Mouse (Mus musculus) liver, embryonic 12.5 days (tissue): ENCODE results near the gene Igfbp7. TPM values are rescaled to one million over a fixed set of nuclear protein-coding genes. Genes with fewer than 3 reads are reported as not detected.

Experiments used
- ATAC-seq: fragments of 200-750 bp; cut with Nextera tagmentation; 2 replicates; pipeline ENCODE4 v1.8.0; 2017; ENCODE audit warnings: moderate number of reproducible peaks, mild to moderate bottlenecking, moderate library complexity
- H3K27ac ChIP-seq: fragments of 300-500 bp; sonication (generic); 2 replicates; pipeline ENCODE4 v1.5.1; 2016; ENCODE audit warnings: mild to moderate bottlenecking
- H3K27me3 ChIP-seq: fragments of 300-500 bp; sonication (generic); replicated peaks from 2 replicates; pipeline ENCODE4 v1.6.1; 2016; ENCODE audit warnings: mild to moderate bottlenecking, moderate library complexity
- H3K36me3 ChIP-seq: fragments of 300-500 bp; sonication (generic); 2 replicates; pipeline ENCODE4 v1.6.1; 2016; ENCODE audit warnings: mild to moderate bottlenecking, moderate library complexity
- H3K4me1 ChIP-seq: fragments of 300-500 bp; sonication (generic); 2 replicates; pipeline ENCODE4 v1.6.1; 2016
- H3K4me2 ChIP-seq: fragments of 300-500 bp; sonication (generic); 2 replicates; pipeline ENCODE4 v1.6.1; 2016; ENCODE audit warnings: mild to moderate bottlenecking, moderate library complexity
- H3K4me3 ChIP-seq: fragments of 300-500 bp; sonication (generic); 2 replicates; pipeline ENCODE4 v1.5.1; 2016; ENCODE audit warnings: mild to moderate bottlenecking, moderate library complexity
- H3K9ac ChIP-seq: fragments of 300-500 bp; sonication (generic); 2 replicates; pipeline ENCODE4 v1.6.1; 2016; ENCODE audit warnings: mild to moderate bottlenecking, moderate library complexity
- H3K9me3 ChIP-seq: fragments of 300-500 bp; sonication (generic); replicated peaks from 2 replicates; pipeline ENCODE4 v1.6.1; 2016; ENCODE audit warnings: mild to moderate bottlenecking, moderate library complexity
- WGBS: fragments of 180-500 bp; shearing (Covaris S2); methylation state at CpG from one replicate; pipeline ENCODE4 v1.1.7; 2016; ENCODE audit not compliant: insufficient replicate concordance; 5-methylcytosine and 5-hydroxymethylcytosine counted together
- polyA plus RNA-seq: library from polyadenylated mRNA; unstranded; fragments of >200 nt; fragmentation: Nextera tagmentation; extraction: Ambion mirVana; gene quantifications from 2 replicates; pipeline ENCODE4 v1.2.1, GENCODE M21; 2016

The Igfbp7 gene
- polyA plus RNA-seq, 1 experiment from 2014 or later = 13.4 TPM

GRCm38 (mm10) chr5:77385900-77386595, 21.8 kb downstream of the Igfbp7 start:
- ATAC-seq = 0 out of 2 replicates have a peak, but pooled peaks have one; percentile 3
- Histone ChIP-seq H3K4me2 (no peak overlapping the region), H3K9me3 (no peaks in the 10 kb centered on the region), H3K27ac (no peak overlapping the region), H3K36me3 (no peaks in the 10 kb centered on the region), H3K9ac (no peak overlapping the region), H3K27me3 (no peaks in the 10 kb centered on the region), H3K4me3 (no peak overlapping the region), H3K4me1 (peaks cover 22% of the 10 kb centered on the region; the same call in 1 of the 2 replicates)
- 29% methylated on average over 6 of the region's 6 CpGs for WGBS

GRCm38 (mm10) chr5:77385221-77385620, 22.6 kb downstream of the Igfbp7 start:
- Histone ChIP-seq H3K27ac (no peak overlapping the region), H3K9me3 (no peaks in the 10 kb centered on the region), H3K9ac (no peak overlapping the region), H3K4me3 (no peak overlapping the region), H3K4me1 (peaks cover 22% of the 10 kb centered on the region; the same call in 1 of the 2 replicates), H3K36me3 (no peaks in the 10 kb centered on the region), H3K4me2 (no peak overlapping the region), H3K27me3 (no peaks in the 10 kb centered on the region)
- no peak for ATAC-seq
- 66% methylated on average over 5 of the region's 5 CpGs for WGBS

- Histone ChIP-seq H3K36me3 (no peaks in the 10 kb centered on the region), H3K27me3 (no peaks in the 10 kb centered on the region), H3K4me3 (no peak overlapping the region), H3K4me2 (0 out of 2 replicates have a peak overlapping the region, but pooled peaks have one; percentile 10), H3K9ac (no peak overlapping the region), H3K27ac (no peak overlapping the region), H3K9me3 (no peaks in the 10 kb centered on the region), H3K4me1 (peaks cover 22% of the 10 kb centered on the region; the same call in 1 of the 2 replicates)
- 50% methylated on average over 9 of the region's 9 CpGs for WGBS
- ATAC-seq = no peak
Observed at GRCm38 (mm10) chr5:77384724-77385123, 23.1 kb downstream of the Igfbp7 start.

GRCm38 (mm10) chr5:77383799-77384554, 23.9 kb downstream of the Igfbp7 start:
- no peaks in the 10 kb centered on the region for H3K36me3 ChIP-seq
- ATAC-seq = no peak
- no peaks in the 10 kb centered on the region for H3K9me3 ChIP-seq
- no peak overlapping the region for H3K27ac ChIP-seq
- WGBS = 61% methylated on average over 5 of the region's 5 CpGs
- peaks cover 22% of the 10 kb centered on the region; the same call in 1 of the 2 replicates for H3K4me1 ChIP-seq
- H3K4me3 ChIP-seq = no peak overlapping the region
- H3K9ac ChIP-seq = no peak overlapping the region
- H3K4me2 ChIP-seq = no peak overlapping the region
- no peaks in the 10 kb centered on the region for H3K27me3 ChIP-seq

GRCm38 (mm10) chr5:77381686-77382085, 26.2 kb downstream of the Igfbp7 start:
- no peak overlapping the region for H3K9ac ChIP-seq
- WGBS = 69% methylated on average over 5 of the region's 5 CpGs
- H3K9me3 ChIP-seq = no peaks in the 10 kb centered on the region
- no peak overlapping the region for H3K27ac ChIP-seq
- H3K36me3 ChIP-seq = no peaks in the 10 kb centered on the region
- H3K4me2 ChIP-seq = no peak overlapping the region
- no peak for ATAC-seq
- peaks cover 17% of the 10 kb centered on the region; the same call in 1 of the 2 replicates for H3K4me1 ChIP-seq
- no peaks in the 10 kb centered on the region for H3K27me3 ChIP-seq
- H3K4me3 ChIP-seq = no peak overlapping the region

- H3K4me1 ChIP-seq = peaks cover 13% of the 10 kb centered on the region; the same call in 1 of the 2 replicates
- no peak for ATAC-seq
- WGBS = 78% methylated on average over 7 of the region's 7 CpGs
- no peak overlapping the region for H3K4me2 ChIP-seq
- H3K9ac ChIP-seq = no peak overlapping the region
- no peak overlapping the region for H3K4me3 ChIP-seq
- H3K27me3 ChIP-seq = no peaks in the 10 kb centered on the region
- no peaks in the 10 kb centered on the region for H3K36me3 ChIP-seq
- no peaks in the 10 kb centered on the region for H3K9me3 ChIP-seq
- H3K27ac ChIP-seq = no peak overlapping the region
Observed at GRCm38 (mm10) chr5:77381283-77381682, 26.6 kb downstream of the Igfbp7 start.

GRCm38 (mm10) chr5:77380321-77380901, 27.4 kb downstream of the Igfbp7 start:
- 74% methylated on average over 17 of the region's 17 CpGs for WGBS

GRCm38 (mm10) chr5:77379434-77380135, 28.3 kb downstream of the Igfbp7 start:
- 74% methylated on average over 14 of the region's 14 CpGs for WGBS
- H3K4me3 ChIP-seq = no peak overlapping the region

More at GRCm38 (mm10) chr5:77380321-77380901, 27.4 kb downstream of the Igfbp7 start:
- H3K9ac ChIP-seq = no peak overlapping the region
- H3K9me3 ChIP-seq = no peaks in the 10 kb centered on the region
- ATAC-seq = no peak
- no peak overlapping the region for H3K4me2 ChIP-seq
- H3K27me3 ChIP-seq = no peaks in the 10 kb centered on the region
- H3K4me3 ChIP-seq = no peak overlapping the region
- H3K4me1 ChIP-seq = peaks cover 9% of the 10 kb centered on the region; the same call in 1 of the 2 replicates
- H3K36me3 ChIP-seq = no peaks in the 10 kb centered on the region
- no peak overlapping the region for H3K27ac ChIP-seq

GRCm38 (mm10) chr5:77378027-77378426, 29.8 kb downstream of the Igfbp7 start:
- Histone ChIP-seq H3K27ac (no peak overlapping the region), H3K27me3 (no peaks in the 10 kb centered on the region), H3K36me3 (no peaks in the 10 kb centered on the region), H3K9me3 (no peaks in the 10 kb centered on the region), H3K9ac (no peak overlapping the region), H3K4me2 (no peak overlapping the region), H3K4me1 (no peaks in the 10 kb centered on the region), H3K4me3 (no peak overlapping the region)
- WGBS = 67% methylated on average over 3 of the region's 3 CpGs
- ATAC-seq = no peak

More at GRCm38 (mm10) chr5:77379434-77380135, 28.3 kb downstream of the Igfbp7 start:
- no peak overlapping the region for H3K9ac ChIP-seq
- H3K4me1 ChIP-seq = peaks cover 9% of the 10 kb centered on the region; the same call in 1 of the 2 replicates
- no peaks in the 10 kb centered on the region for H3K9me3 ChIP-seq
- H3K36me3 ChIP-seq = no peaks in the 10 kb centered on the region
- ATAC-seq = no peak
- no peaks in the 10 kb centered on the region for H3K27me3 ChIP-seq
- no peak overlapping the region for H3K27ac ChIP-seq
- no peak overlapping the region for H3K4me2 ChIP-seq

- ATAC-seq = no peak
- Histone ChIP-seq H3K4me3 (no peak overlapping the region), H3K9ac (no peak overlapping the region), H3K4me2 (no peak overlapping the region), H3K27me3 (no peaks in the 10 kb centered on the region), H3K36me3 (no peaks in the 10 kb centered on the region), H3K4me1 (peaks cover 7% of the 10 kb centered on the region), H3K9me3 (no peaks in the 10 kb centered on the region), H3K27ac (no peak overlapping the region)
- 67% methylated on average over 4 of the region's 4 CpGs for WGBS
Observed at GRCm38 (mm10) chr5:77375546-77375945, 32.3 kb downstream of the Igfbp7 start.

GRCm38 (mm10) chr5:77374945-77375344, 32.9 kb downstream of the Igfbp7 start:
- H3K27me3 ChIP-seq = no peaks in the 10 kb centered on the region
- 18% methylated on average over 3 of the region's 3 CpGs for WGBS
- ATAC-seq = no peak
- H3K36me3 ChIP-seq = no peaks in the 10 kb centered on the region
- H3K4me3 ChIP-seq = no peak overlapping the region
- no peak overlapping the region for H3K27ac ChIP-seq
- no peak overlapping the region for H3K4me2 ChIP-seq
- H3K9me3 ChIP-seq = no peaks in the 10 kb centered on the region
- H3K4me1 ChIP-seq = peaks cover 7% of the 10 kb centered on the region
- no peak overlapping the region for H3K9ac ChIP-seq
